Mouse (Mus musculus) bone marrow macrophage, adult 2 months (primary cell): ENCODE data around the gene Gal3st4. TPM values are rescaled to one million over a fixed set of nuclear protein-coding genes. Genes with fewer than 3 reads are reported as not detected.

Experiments
- H3K27ac ChIP-seq: 2 replicates; pipeline ENCODE4 v1.5.1; 2012; ENCODE audit warnings: low read depth, low read length; ENCODE audit not compliant: insufficient read depth
- H3K4me1 ChIP-seq: 2 replicates; pipeline ENCODE4 v1.6.1; 2012; ENCODE audit warnings: low read length; ENCODE audit not compliant: control insufficient read depth, insufficient read depth
- H3K4me3 ChIP-seq: 2 replicates; pipeline ENCODE4 v1.5.1; 2012; ENCODE audit warnings: mild to moderate bottlenecking, low read length, moderate library complexity; ENCODE audit not compliant: insufficient read depth
- CTCF ChIP-seq: IDR thresholded peaks from 2 replicates; pipeline ENCODE4 v1.5.1; 2012; ENCODE audit warnings: low read depth, mild to moderate bottlenecking, low read length, moderate library complexity
- POLR2A ChIP-seq: IDR thresholded peaks from 2 replicates; pipeline ENCODE4 v1.6.1; 2012; ENCODE audit warnings: mild to moderate bottlenecking, low read depth, low read length, borderline replicate concordance
- polyA plus RNA-seq: library from polyadenylated mRNA; stranded (reverse); fragments of >200 nt; gene quantifications from 2 replicates; pipeline ENCODE4 v1.2.4, GENCODE M21; 2012; ENCODE audit not compliant: missing spikeins, insufficient read depth, insufficient read length

Gene Gal3st4
- polyA plus RNA-seq, 1 experiment = not detected

- H3K27ac ChIP-seq = no peak within 1 kb of the TSS
- TF ChIP-seq CTCF (no peak), POLR2A (no peak)
- H3K4me1 ChIP-seq = peaks cover 3% of the 10 kb centered on the region; the same call in 1 of the 2 replicates
- H3K4me3 ChIP-seq = peak within 1 kb of the TSS; percentile 55
Measured at GRCm38 (mm10) chr5:138279585-138280424, 7.2 kb upstream of the Gal3st4 start, which contains the start of the genes Gm43720, Gpc2 and Stag3. Gene Gm43720, minus strand, starts transcription at chr5:138279958. Gene Gpc2, minus strand, starts transcription at chr5:138280005. Gene Stag3, plus strand, starts transcription at chr5:138280240.

- TF ChIP-seq POLR2A = no peak
- TF ChIP-seq CTCF = no peak
- Histone ChIP-seq H3K4me1 (peaks cover 3% of the 10 kb centered on the region; the same call in 1 of the 2 replicates), H3K27ac (no peak overlapping the region), H3K4me3 (no peak overlapping the region)
Measured at GRCm38 (mm10) chr5:138277994-138278393, 5.4 kb upstream of the Gal3st4 start.

- Histone ChIP-seq H3K4me1 (peaks cover 2% of the 10 kb centered on the region; the same call in 1 of the 2 replicates), H3K27ac (no peak overlapping the region), H3K4me3 (no peak overlapping the region)
- TF ChIP-seq CTCF = no peak
- no peak for TF ChIP-seq POLR2A
Measured at GRCm38 (mm10) chr5:138275216-138276050, 2.8 kb upstream of the Gal3st4 start.

- TF ChIP-seq POLR2A (no peak), CTCF (no peak)
- Histone ChIP-seq H3K4me3 (no peak overlapping the region), H3K27ac (no peak overlapping the region), H3K4me1 (no peaks in the 10 kb centered on the region; the same call in 1 of the 2 replicates)
Measured at GRCm38 (mm10) chr5:138274186-138274585, 1.5 kb upstream of the Gal3st4 start.

- no peak overlapping the region for H3K27ac ChIP-seq
- H3K4me3 ChIP-seq = no peak overlapping the region
- no peaks in the 10 kb centered on the region; the same call in 1 of the 2 replicates for H3K4me1 ChIP-seq
- TF ChIP-seq POLR2A (no peak), CTCF (no peak)
Measured at GRCm38 (mm10) chr5:138271232-138271631, 1.4 kb downstream of the Gal3st4 start.

GRCm38 (mm10) chr5:138268980-138269379 lies 3.7 kb downstream of the Gal3st4 start:
- no peak overlapping the region for H3K27ac ChIP-seq
- no peak overlapping the region for H3K4me3 ChIP-seq
- H3K4me1 ChIP-seq = peaks cover 9% of the 10 kb centered on the region
- TF ChIP-seq CTCF = no peak
- TF ChIP-seq POLR2A = no peak

- Histone ChIP-seq H3K4me3 (no peak overlapping the region), H3K4me1 (peaks cover 13% of the 10 kb centered on the region), H3K27ac (no peak overlapping the region)
- TF ChIP-seq POLR2A (no peak), CTCF (no peak)
Measured at GRCm38 (mm10) chr5:138267114-138267513, 5.5 kb downstream of the Gal3st4 start.

- no peak overlapping the region for H3K27ac ChIP-seq
- H3K4me3 ChIP-seq = no peak overlapping the region
- H3K4me1 ChIP-seq = peaks cover 22% of the 10 kb centered on the region
- no peak for TF ChIP-seq POLR2A
- TF ChIP-seq CTCF = no peak
Measured at GRCm38 (mm10) chr5:138265712-138266111, 6.9 kb downstream of the Gal3st4 start.

GRCm38 (mm10) chr5:138264207-138264578 lies 8.4 kb downstream of the Gal3st4 start:
- Histone ChIP-seq H3K4me1 (peaks cover 25% of the 10 kb centered on the region), H3K27ac (peak overlapping the region; percentile 91), H3K4me3 (peak overlapping the region; percentile 88)
- TF ChIP-seq POLR2A = no peak
- no peak for TF ChIP-seq CTCF
